Mouse (Mus musculus): ENCODE measurements at regions not wholly inside any gene's neighbourhood (a gene's known extent, or its start where the extent isn't known, plus 50 kb on each side); places are given as distances from the start of the nearest gene placed in this dataset.

DNA sequence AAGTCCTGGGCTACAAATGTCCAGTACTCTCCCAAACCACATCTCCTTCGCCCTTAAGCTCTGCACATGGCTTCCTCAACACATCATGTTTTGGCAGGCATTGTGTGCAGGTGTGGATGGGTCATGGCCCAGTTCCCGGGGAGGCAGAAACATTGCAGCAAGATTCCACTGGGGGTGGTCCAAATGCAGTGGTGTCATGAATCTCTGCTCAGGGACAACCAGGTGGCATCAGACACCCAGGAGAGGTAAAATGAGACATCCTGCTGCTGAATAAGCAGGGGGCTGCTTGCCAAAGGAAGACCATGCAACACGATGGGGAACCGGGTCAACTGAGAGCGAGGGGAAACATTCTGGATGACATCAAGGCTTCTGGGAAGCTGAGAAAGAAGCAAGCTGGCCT is 149.0 kb upstream of the Rxfp2 start:
- TF ChIP-seq CTCF (IDR thresholded peaks at IDR 0.05; ENCODE audit: low read depth, low read length) (no peak), GATA1 (IDR thresholded peaks at IDR 0.05; ENCODE audit: borderline replicate concordance, low read length) (no peak), TAL1 (conservative IDR thresholded peaks at IDR 0.05; ENCODE audit: low read depth, low read length) (no peak), GATA2 (IDR thresholded peaks at IDR 0.05; ENCODE audit: borderline replicate concordance, low read depth, low read length) (no peak)

Measured in G1E (cell line).